Mouse (Mus musculus) thymus, postnatal 4 days (tissue): ENCODE data around the gene Ciao1.
"Not testable (repeated sequence)": the region's sequence is repeated elsewhere in the genome, so short reads cannot be mapped to it uniquely, and the experiment has no call there.

Source experiments
- DNase-seq: peaks from one replicate; pipeline ENCODE4 v3.0.0; 2021

Ciao1 gene

DNA sequence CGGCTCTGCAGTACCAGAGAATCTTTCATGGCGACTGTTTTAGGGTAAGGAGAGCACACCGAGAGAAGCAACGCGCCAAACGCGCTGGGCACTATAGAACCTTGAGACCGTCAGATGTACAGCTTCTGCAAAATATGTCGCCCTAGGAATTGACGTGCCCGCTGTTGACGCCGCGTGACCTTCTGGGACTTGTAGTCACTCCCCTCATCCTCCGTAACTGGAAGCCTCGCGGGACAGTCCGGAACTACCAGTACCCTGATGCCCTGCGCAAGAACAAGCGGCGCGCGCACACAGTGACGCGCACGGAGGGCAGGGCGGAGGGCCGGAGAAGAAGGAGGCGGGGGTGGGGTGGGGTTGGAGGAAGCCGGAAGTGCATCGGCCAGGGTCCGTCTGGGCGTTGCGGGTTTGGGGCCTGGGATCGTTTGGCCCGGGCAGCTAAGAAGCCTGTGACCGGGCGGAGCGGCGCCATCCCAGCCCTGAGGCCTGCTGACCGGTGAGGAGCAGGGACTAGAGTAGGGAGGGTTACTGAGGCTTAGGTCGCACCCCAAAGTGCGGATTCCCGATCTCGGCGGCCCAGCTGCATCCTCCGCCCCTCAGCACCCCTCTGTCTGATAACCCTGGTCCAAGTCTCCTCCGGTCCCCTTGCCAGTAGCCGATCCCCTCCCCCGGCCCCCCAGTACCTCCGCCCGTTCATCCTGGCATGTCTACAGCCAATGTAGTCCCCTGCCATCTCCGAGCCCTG is at the start of gene Ciao1, which contains the start of gene Tmem127:
TSS of gene Ciao1 (minus strand) at position 225 of the 742 bp plus-strand sequence.
TSS of gene Tmem127 (plus strand) at position 317 of the 742 bp plus-strand sequence.
- DNase-seq = peak; percentile 97

DNA sequence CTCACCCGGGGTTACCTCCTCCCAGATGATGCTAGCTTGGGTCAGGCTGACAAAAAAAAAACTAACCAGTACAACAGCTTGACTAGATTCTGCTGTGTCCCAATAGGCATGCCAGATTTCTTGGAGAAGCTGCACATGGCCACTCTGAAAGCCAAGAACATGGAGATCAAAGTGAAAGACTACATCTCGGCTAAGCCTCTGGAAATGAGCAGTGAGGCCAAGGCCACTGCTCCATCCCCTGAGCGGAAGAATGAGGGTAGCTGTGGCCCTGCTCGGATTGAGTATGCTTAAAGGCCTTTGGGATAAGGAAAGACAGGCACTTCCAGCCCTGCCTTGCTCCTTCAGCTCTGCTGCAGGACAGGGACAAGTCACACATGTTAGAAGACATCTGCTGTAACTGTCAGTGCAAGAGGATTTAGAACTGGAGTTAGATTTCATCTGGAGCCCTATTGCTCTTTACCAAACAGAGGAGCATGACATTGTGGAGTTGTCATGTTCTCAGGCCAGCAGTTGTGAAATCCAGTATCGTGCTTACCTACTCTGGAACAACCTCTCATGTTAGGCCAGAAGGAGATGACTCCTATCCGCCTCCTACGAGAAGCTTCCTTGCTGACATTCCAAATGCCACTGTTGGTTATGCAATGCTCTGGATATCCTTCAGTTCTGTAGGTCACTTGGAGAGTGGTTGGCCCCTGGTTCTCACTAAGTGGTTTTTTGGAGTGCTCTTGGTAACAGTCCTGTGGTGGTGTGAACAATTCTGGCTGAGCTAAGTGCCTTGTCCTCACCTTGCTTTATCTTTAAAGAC is 49.6 kb upstream of the Ciao1 start:
- no peak for DNase-seq

DNA sequence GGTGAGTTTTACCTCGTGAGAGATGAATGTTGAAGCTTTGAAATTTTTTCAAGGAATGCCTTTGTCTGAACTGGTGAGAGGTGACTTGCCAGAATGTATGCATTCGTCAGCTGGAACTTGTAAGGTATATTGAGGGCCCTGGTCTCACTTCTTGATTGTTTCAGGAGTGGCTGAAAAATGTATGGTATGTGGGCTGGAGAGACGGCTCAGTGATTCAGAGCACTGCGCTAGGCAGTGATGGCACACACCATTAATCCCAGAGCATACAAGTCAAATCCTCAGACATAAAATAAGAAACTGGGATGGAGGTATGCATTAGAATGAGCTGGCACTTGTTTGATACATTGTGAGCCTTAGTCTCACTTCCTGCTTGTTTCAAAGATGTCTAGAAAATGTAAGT is 44.6 kb upstream of the Ciao1 start:
- DNase-seq = no peak

DNA sequence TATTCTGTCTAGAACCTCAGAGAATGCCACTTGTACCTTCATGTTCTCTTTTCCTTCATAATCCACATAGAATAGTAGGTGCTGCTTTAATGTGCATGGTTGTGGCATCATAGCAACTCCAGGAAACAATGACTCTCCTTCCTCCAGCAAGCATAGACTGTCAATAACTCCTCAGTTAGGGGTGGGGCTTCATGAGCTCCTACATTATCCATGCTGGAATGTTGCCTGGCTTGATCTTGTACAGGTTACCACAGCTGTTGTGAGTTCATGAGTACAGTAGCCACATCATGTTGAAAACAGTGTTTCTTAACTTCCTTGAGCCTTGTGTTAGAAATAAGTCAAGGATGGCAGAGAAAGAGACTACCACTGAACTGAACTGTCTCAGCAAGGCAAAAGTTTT is 30.5 kb upstream of the Ciao1 start:
- DNase-seq = no peak

DNA sequence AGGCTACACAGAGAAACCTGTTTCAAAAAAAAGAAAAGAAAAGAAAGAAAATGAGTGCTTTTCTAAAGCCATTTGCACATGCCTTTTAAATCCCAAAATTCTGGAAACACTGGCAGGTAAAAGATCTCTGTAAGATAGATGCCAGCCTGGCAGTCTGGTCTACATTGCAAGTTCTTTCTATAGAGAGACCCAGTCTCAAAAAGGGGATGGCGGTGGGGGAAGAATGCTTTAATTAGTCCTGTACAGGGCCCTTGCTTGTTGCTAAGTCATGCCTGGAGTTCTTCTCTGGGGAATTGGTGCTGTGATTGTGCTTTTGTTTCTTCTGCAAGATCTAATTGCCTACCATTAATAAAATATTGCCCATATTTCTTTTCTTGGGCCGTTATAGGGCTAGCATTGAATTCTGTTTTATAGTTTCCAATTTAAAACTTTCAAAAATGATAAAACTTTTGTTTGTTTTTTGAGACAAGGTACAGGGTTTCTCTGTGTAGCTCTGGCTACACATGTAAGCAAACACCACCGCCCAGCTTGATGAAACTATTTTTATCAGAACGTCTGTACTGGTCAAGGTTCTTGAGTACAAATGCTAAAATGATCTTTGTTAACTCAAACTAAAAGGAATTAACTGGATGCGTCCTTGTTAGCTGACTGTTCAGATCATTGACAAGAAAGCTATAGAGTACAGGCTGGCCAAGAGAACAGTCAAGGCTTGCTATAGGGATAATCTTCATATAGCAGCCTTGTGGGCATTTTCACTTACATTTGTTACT is 28.1 kb upstream of the Ciao1 start:
- DNase-seq = no peak

DNA sequence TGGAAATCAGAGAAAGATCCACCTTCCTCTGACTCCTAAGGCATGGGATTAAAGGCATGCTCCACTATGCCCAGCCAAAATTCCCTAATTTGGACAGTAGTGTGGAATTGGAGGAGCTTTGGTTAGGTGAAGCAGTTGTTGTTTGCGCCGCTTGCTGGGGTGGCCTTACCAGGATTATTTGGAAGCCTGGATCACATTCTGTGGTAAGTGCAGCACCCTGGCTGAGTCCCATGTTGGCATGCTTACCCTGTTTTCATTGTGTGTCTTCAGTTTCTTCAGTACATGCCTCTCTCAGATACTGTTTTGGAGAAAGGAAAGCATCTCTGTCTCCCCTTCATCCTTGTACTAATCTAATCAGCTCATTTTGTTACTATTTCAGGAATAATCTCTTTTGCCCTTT is 27.0 kb upstream of the Ciao1 start:
- DNase-seq = no peak

DNA sequence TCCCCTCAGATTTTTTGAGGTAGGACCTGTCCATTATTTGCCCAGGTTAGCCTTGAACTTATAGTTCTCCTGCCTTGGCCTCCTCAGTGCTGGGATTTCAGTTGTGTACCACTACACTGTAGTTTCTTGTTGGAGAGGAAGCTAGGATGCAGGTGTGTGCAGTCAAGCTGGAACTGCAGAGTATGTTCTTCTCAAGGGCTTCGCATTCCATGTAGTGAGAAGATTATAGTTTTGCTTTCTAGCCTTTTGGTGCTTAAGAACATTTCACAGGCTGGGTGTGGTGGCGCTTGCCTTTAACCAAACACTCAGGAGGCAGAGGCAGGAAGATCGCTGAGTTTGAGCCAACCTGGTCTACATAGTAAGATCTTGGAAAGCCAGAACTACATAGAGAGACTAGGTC is 25.2 kb upstream of the Ciao1 start:
- no peak for DNase-seq

DNA sequence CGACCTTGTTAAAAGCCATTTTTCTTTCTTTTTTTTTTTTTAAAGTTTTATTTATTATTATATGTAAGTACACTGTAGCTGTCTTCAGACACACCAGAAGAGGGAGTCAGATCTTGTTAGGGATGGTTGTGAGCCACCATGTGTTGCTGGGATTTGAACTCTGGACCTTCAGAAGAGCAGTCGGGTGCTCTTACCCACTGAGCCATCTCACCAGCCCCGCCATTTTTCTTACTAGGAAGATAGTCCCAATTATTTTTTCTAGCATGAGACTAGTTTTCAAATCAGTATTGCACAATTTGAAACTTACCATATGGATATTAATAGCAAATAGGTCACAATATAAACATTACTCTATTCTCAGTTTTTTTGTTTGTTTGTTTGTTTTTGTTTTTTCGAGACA is 24.4 kb upstream of the Ciao1 start:
- DNase-seq = not testable (repeated sequence)

DNA sequence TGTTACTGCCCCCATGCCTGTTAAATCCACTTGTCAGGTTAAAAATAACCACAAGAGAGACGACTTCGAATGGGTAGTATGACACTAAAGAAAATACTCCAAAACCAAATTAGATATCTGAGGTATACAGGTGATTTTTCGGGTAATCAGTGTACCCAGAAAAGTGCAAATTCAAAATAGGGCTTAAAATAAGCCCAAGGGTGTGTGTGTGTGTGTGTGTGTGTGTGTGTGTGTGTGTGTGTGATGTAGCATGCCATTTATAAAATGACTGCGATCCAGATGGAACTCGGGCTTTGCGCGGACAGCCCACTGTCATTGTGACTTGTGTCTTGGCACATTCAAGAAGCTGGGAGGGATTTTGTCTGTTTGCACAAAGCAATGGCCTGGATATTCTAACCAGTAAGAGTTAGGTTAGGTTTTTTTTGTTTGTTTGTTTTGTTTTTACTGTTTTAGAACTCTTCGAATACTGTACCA is 23.5 kb upstream of the Ciao1 start:
- no peak for DNase-seq

DNA sequence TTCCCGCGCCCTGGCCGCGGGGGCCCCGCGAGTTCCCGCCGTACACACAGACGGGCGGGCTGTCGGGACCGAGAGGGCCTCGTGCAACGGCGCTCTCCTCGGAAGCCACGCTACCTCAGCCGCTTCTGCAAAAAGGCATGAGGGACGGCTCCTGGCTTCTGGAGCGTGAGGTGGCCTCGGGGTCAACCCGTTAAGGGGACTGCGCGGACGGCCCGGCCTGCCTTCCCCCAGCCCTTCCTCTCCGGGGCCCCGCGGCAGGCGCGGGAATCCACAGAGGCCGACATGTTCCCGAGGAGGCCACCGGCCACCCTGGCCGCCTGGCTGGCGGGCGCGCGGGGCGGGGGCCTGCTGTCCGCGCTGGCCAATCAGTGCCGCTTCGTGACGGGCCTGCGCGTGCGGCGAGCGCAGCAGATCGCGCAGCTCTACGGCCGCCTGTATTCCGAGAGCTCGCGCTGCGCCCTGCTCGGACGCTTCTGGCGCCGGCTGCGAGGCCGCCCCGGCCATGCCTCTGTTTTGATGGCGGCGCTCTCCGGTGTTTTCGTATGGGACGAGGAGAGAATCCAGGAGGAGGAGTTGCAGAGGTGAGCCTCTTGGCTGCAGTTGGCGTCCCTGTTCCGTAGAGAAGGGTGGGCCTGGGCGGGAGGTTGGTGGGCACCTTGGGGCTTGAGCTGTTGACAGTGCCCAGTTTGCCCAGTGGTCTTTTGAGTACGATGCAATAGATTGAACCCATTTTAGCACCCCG is 22.9 kb upstream of the Ciao1 start:
- peak; percentile 76 for DNase-seq

DNA sequence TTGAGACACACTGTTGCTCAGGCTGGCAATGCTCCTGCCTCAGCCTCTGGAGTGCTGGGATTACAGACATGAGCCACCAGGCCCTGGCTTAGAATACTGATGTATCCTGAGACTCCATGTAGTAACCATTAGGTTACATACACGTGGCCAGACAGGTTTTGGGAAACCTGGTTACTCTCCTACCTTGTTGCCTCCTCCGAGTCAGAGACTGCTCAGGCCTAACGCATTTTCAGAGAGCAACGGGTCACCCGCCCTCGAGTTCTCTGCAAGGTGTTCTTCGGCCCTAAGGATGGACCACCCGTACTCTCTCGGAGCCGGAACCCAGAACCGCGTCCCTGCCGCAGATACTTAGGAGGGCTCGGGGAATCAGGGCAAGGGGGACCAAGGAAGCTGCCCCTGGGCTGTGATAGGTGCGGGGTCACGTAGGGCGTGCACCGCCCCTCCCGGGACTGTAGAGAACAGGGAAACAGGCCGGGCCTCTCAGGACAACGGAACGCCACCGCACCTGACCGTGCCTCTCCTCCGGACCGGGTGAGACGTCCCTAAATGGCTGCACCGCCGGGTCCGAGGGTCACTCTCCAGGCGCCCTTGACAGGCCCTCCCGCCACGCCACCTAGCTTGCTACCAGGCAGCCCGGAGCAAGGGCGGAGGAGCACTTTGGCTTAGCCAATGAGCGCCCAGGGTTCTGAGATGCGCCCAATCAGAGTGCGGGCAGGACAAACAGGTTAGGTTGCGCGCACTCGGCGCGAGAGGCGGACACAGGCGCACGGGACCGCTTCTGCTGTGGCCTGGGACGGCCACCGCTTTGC is 22.1 kb upstream of the Ciao1 start, which contains the start of gene Stard7:
TSS of gene Stard7 (plus strand) at position 728 of the 809 bp plus-strand sequence.
- DNase-seq = peak; percentile 93

DNA sequence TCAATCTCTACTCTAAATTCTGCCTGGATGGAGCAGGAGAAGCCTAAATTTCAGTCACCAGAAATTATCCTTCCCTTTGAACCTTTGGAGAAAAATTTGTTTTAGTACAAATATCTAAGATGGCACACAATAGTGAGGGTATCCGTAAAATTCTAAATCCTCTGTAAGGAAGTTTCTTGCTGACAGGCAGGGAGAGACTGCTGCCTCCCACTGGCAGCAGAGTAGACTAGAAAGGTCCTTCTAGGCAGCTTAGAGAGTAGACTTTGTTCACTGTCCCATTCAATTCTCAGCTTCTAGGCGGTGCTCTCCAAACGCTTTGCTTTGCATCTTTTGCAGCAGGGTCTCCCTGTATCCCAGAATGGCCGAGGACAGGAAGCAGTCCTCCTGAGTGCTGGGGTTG is 20.2 kb upstream of the Ciao1 start:
- DNase-seq = no peak

DNA sequence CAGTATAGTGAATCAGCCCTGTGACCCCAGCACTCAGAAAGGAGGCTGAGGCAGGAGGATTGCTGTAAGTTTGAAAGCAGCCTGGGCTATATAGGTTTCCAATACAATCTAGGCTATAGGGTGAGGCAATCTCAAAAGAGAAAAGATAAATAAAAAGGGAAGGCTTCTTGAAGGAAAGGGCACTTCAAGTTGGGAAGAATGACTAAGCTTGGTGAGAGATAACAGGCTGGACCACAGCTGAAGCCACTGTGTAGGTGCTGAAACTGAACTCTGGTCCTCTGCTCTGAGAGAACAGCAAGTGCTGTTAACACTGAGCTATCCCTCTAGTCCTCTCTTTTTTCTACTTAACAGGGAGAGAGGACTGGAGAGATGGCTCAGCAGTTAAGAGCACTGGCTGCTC is 14.9 kb upstream of the Ciao1 start:
- DNase-seq = no peak

DNA sequence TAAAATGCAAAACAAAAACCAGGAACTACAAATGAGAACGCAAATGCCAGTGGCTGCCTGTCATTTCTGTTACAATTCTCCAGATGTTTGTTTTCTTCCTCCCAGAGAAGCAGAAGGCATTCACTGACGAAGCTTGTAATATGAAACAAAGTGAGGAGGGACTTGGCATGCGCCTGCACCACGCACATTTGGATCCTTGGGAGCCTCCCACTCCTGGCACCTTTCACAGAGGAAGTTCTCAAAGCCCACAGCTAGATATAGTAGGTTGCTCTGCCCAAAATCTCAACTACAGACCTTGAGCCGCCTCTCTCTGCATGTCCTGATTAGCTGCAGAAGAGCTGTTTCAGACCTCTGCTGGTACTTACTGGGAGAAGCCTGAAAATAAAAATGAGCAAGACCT is 11.7 kb upstream of the Ciao1 start:
- no peak for DNase-seq

DNA sequence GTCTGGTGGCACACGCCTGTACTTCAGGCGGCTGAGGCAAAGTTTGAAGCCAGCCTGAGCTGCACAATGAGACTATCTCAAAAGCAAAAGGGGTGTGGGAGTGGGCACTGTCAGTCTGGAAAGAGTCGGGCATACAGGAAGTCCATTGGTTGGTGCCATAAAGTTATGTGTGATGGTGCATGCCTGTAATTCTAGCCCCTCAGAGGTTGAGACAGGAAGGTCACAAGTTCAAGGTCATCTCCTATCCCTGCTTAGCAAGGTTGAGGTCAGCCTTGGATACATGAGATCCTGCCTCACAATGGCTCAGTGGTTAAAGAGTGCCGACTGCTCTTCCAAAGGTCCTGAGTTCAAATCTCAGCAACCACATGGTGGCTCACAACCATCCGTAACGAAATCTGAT is 7.7 kb upstream of the Ciao1 start:
- DNase-seq = no peak

DNA sequence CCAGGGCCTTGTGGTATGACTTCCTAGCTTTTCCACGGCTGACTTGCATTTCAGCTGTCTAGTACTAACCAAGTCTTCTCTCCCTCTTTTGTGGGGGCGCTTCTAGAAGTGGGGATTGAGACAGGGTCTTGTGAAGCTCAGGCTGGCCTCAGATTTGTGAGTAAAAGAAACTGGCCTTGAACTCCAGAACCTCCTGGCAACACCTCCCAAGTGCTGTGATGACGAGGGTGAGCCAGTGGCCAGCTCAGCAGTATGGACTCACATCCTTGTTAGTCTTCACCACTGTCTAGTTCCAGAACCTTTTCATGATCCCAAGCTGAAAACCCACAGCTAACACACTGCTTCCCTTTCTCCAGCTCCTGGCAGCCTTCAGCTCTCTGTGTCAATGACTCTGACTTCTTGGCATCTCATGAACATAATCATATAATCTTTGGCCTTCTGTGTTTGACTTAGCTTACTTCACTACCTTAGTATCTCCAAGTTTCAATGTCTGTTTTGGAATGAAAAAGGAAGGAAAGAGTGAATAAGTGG is 7.1 kb upstream of the Ciao1 start:
- DNase-seq = no peak

DNA sequence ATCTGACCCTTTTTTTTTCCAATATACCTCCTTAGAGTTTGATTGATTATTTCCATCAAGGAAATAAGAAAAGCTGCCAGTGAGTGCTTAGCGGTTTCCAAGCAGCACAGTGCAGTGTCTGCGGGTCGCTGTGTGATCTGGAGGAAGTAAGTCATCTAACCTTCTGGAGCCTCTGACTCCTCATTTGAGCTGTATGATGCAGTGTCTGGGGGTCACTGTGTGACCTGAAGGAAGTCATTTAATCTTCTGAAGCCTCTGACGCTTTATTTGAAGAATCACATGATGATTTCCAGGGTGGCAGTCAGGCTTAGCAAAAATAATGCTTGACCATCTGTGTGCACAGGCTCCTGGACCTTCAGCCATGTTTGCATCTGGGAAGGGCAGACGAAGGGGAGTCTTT is 5.2 kb upstream of the Ciao1 start:
- DNase-seq = no peak

DNA sequence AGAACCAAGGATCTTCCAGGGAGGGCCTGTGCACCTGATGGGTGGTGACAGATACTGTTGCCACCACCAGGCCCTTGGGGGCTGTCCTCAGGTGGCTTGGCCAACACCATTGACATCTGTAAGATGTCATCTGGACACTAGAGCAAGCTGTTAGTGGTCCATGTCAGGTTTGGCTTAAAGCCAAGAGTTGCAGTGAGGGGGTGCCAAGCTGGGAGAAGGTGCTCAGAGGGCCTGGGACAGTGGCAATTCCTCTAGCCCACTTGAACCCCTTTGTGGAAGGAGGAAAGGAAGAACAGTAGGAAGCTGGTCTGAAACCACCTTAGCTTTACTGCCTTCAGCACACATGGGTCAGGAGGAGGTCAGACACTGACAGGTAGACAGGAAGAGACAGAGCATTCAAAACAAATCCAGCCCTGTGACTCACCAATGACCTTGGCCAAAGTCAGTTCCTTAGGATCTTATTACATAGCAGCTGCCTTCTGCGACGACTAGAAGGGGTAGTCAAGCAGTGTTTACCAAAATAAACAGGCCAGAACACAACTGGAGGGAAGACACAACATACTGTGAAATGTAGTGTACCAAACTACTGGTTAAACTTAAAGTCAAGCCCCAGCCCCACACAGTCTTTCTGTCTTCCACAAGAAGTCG is 4.4 kb upstream of the Ciao1 start:
- no peak for DNase-seq

DNA sequence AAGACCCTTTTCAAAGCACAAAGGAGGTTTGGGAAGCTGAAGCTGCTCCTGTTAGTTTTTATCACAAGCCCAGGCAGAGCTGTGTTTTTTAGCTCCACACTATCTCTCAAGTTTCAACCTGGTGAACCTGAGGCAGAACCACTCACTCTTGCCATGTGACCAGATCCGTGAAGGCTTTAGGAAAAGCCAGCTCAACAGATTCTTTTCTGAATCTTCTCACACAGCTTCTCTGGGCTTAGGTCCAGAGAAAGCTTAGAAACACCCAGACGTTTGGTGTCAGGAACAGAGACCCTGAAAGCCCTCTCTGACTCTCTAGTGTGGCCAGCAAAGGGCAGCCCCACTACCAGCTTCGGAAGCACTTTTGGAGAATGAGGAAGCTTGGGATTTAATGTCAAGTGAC is 3.8 kb upstream of the Ciao1 start:
- no peak for DNase-seq

DNA sequence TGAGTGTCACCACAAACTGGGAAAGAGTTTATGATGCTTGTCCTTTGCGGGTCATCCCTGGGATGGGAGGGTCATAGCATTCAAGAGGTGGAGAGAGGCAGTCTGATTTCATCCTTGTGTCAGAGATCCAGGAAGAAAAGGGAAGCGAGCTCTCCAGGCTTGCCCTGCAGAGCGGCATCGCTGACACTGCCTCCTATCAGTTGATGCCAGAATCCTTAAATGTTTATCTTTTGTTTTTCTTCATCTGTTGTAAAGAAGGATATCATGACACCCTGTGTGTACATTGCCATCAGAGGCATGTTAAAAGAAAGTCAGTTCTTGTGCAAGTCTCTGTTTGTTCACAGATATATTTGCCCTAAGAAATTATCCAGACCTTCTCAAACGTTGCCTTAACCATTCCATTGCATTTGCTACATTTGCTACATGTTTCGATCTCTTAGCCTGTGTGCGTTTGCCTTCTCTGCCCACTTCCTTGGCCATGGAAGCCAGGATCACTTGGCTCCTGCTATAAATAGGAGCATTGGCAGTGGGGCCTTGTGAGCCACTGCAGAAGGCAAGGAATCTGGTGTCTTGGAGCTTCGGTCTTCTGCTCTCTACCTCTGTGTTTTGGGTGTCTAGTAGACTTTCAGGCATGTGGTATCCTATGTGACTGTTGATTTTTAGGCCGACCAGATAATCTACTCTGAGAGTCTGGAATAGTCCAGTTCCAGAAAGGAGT is 2.8 kb upstream of the Ciao1 start:
- DNase-seq = no peak
